Mouse (Mus musculus) bone marrow, adult 2 months (tissue): ENCODE data around the gene Srcin1. TPM values are rescaled to one million over a fixed set of nuclear protein-coding genes. Genes with fewer than 3 reads are reported as not detected.

Experiments used
- H3K27ac ChIP-seq: fragments of 200-500 bp; 2 replicates; pipeline ENCODE4 v1.5.1; 2012; ENCODE audit warnings: low read depth, mild to moderate bottlenecking, control low read depth, inconsistent platforms, low read length; ENCODE audit not compliant: control insufficient read depth, poor library complexity, insufficient read depth
- H3K4me1 ChIP-seq: fragments of 200-500 bp; 2 replicates; pipeline ENCODE4 v1.6.1; 2011; ENCODE audit warnings: low read length; ENCODE audit not compliant: control insufficient read depth, insufficient read depth
- H3K4me3 ChIP-seq: fragments of 200-500 bp; replicated peaks from 2 replicates; pipeline ENCODE3; 2011; ENCODE audit warnings: mild to moderate bottlenecking, low read depth, low read length, control low read depth; ENCODE audit not compliant: control insufficient read depth
- CTCF ChIP-seq: fragments of 200-500 bp; IDR thresholded peaks from 2 replicates; pipeline ENCODE4 v1.5.1; 2011; ENCODE audit warnings: low read length, control low read depth; ENCODE audit not compliant: control insufficient read depth, insufficient read depth
- POLR2A ChIP-seq: fragments of 200-500 bp; IDR thresholded peaks from 2 replicates; pipeline ENCODE4 v1.6.1; 2011; ENCODE audit warnings: low read depth, mild to moderate bottlenecking, control low read depth, low read length, borderline replicate concordance; ENCODE audit not compliant: control insufficient read depth
- WGBS: fragments of 180-500 bp; shearing (Covaris S2); methylation state at CpG from one replicate; pipeline ENCODE4 v1.1.7; 2018; 5-methylcytosine and 5-hydroxymethylcytosine counted together
- polyA plus RNA-seq: library from polyadenylated mRNA; stranded (reverse); fragments of >200 nt; gene quantifications from 2 replicates; pipeline ENCODE4 v1.2.4, GENCODE M21; 2011; ENCODE audit warnings: low replicate concordance; ENCODE audit not compliant: missing spikeins, insufficient read depth, insufficient read length

The Srcin1 gene
- polyA plus RNA-seq, 1 experiment: 0.57 TPM

DNA sequence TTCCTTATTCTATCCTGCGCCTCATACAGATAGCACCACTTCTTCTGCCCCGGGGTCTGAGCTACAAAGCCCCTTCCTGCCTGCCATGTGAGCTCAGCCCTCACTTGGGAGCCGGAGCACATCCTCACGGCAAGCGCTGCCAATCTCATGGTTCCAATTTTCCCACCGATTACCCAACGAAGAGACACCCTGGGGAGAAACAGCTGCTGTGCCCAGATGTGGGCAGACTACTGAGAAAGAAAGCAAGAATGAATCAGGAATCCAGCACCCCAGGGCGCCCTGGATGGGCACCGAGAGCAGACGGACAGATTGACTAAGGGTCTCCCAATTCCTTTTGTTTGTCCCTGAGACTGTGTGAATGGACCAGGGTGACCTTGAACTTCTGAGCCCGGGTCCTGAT lies 8.5 kb downstream of the Srcin1 start:
- H3K27ac ChIP-seq: no peak overlapping the region
- TF ChIP-seq CTCF: no peak
- TF ChIP-seq POLR2A: no peak
- WGBS: 19% methylated on average over 11 of the region's 11 CpGs
- no peak overlapping the region for H3K4me3 ChIP-seq
- no peaks in the 10 kb centered on the region for H3K4me1 ChIP-seq

DNA sequence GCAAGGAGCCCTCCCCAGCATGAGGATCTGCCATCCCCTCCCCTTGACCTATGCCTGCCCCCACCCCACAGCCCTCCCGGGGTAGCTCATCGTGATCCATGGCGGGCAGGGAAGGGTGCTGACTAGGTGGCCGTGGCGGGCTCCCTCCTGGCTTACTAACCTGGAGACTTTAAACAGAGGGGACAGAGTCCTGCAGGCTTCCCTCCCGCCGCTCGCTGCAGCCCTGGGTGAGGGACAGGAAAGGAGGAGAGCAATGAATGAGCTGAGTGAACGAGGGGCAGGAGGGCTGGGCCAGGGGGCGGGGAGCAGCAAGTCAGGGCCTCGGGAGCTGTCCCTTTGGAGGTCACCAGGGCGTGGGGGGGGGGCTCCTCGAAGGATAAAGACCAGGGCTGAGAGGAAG lies 9.4 kb downstream of the Srcin1 start:
- no peaks in the 10 kb centered on the region for H3K4me1 ChIP-seq
- H3K4me3 ChIP-seq: no peak overlapping the region
- 5% methylated on average over 13 of the region's 13 CpGs for WGBS
- TF ChIP-seq CTCF: no peak
- TF ChIP-seq POLR2A: no peak
- H3K27ac ChIP-seq: no peak overlapping the region

DNA sequence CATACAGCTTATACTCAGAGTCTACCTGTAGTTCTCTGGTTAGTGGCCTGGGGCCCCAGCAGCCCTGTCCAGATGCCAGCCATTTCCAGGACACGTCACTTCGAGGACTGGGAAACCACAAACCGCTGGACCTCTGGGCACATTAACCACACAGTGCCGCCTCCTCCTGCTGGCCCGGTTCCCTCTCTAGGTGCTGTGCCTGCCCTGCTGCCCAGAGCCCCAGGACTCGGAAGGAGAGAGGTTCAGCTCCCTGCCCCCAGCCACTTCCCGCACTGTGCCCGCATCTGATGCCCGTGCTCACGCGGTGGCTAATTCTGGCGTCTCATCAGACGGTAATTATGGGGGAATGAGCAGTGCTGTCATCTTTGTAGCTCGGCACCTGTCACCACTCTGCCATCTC lies 12.3 kb downstream of the Srcin1 start:
- no peak for TF ChIP-seq CTCF
- TF ChIP-seq POLR2A: no peak
- H3K4me3 ChIP-seq: no peak overlapping the region
- 2% methylated on average over 14 of the region's 14 CpGs for WGBS
- no peaks in the 10 kb centered on the region for H3K4me1 ChIP-seq
- H3K27ac ChIP-seq: no peak overlapping the region

DNA sequence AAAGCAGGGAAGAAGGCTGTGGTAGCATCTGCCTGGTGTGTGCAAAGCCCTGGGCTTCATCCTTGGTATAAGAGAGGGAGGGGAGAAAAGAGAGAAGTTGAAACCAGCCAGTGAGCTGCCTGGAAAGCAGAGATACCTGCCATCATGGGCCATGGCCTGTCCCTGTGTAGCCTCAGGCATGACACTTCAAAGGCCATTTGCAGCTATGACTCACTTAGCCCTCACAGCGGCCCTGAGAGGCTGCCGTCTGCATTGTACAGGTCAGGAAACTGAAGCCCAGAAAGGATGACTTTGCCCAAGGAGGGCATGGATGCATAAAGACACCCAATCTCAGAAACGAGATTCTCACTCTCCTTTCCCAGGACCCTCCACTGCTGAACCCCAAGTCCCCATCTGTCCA lies 13.4 kb downstream of the Srcin1 start:
- no peak overlapping the region for H3K4me3 ChIP-seq
- WGBS: 65% methylated on average over 3 of the region's 3 CpGs
- TF ChIP-seq POLR2A (no peak), CTCF (no peak)
- H3K4me1 ChIP-seq: no peaks in the 10 kb centered on the region
- no peak overlapping the region for H3K27ac ChIP-seq

DNA sequence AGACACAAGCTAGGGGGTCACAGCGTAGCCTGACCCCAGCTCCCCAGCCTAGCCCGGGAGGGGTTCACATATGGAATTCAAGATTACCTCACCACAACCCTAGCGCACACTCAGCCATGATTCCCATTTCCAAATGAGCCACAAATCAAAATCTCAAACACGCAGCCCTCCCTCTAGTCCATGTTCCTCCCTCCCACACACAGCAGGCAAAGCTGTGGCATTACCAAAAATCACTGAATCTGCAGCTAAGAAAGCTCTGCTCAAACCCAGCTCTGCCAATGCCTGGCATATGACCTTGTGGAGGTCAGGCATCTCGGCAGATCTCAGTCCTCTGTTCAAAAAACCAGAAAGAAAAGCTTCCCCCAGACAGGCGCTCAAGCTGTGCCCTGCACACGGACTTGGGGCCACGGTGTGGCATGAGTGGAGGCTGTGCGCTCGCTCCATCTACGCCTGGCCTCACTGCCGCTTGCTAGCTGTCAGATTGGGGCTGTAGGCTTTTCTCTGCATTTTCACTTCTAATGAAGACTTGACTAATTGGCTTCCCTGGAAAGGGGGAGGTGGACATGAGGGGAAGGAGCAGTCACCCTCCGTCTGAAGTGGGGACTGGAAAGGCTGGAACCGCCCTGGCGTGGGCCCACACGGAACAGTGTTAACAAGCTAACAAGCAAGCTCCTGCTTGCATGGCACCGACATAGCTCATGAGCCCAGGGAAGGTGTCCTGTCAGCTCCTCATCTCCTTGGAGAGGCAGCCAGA lies 15.6 kb downstream of the Srcin1 start:
- Histone ChIP-seq H3K4me3 (no peak overlapping the region), H3K4me1 (no peaks in the 10 kb centered on the region), H3K27ac (no peak overlapping the region)
- 70% methylated on average over 17 of the region's 17 CpGs for WGBS
- TF ChIP-seq CTCF (no peak), POLR2A (no peak)

DNA sequence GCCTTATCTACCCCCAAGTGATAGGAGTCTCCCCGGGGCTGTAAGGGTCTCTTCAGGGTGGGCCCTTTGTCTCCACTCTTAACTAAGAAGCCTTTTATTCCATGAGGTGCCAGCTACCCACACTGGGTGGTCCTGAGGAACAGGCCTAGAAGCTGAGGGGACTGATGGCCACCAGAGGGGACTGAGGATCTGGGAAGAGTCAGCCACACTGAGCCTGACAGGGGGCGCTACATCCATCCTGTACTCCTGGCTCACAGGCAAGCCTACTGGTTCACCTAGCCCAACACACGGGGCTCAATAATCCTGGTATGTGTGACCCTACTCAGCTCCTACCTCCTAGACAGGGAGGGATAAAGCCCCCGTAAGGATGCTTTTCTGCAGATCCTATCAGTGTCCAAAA lies 16.4 kb downstream of the Srcin1 start:
- Histone ChIP-seq H3K4me3 (no peak overlapping the region), H3K27ac (no peak overlapping the region), H3K4me1 (no peaks in the 10 kb centered on the region; the same call in 1 of the 2 replicates)
- 65% methylated on average over 4 of the region's 4 CpGs for WGBS
- TF ChIP-seq CTCF (peak; percentile 11; the same call in 1 of the 2 replicates), POLR2A (no peak)

DNA sequence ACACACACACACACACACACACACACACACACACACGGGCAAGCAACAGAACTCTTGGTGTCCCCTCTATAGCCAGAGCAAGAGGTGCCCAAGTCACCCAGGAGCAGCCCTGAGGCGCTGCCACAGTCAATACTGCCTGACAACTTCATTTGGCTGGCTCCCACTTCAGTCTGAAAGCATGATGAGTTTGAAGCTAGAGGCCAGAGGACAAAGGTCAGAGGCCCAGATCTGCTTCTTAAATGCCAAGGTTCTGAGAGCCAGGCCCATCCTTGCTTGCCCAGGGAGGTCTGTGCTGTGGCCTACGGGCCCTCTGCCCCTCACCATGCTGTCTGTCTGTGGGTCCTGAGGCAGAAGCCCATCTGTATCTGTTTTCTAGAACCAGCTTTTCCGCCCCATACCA lies 18.1 kb downstream of the Srcin1 start:
- no peak overlapping the region for H3K27ac ChIP-seq
- H3K4me3 ChIP-seq: no peak overlapping the region
- no peaks in the 10 kb centered on the region; the same call in 1 of the 2 replicates for H3K4me1 ChIP-seq
- TF ChIP-seq CTCF (no peak), POLR2A (no peak)
- WGBS: 78% methylated on average over 4 of the region's 4 CpGs

DNA sequence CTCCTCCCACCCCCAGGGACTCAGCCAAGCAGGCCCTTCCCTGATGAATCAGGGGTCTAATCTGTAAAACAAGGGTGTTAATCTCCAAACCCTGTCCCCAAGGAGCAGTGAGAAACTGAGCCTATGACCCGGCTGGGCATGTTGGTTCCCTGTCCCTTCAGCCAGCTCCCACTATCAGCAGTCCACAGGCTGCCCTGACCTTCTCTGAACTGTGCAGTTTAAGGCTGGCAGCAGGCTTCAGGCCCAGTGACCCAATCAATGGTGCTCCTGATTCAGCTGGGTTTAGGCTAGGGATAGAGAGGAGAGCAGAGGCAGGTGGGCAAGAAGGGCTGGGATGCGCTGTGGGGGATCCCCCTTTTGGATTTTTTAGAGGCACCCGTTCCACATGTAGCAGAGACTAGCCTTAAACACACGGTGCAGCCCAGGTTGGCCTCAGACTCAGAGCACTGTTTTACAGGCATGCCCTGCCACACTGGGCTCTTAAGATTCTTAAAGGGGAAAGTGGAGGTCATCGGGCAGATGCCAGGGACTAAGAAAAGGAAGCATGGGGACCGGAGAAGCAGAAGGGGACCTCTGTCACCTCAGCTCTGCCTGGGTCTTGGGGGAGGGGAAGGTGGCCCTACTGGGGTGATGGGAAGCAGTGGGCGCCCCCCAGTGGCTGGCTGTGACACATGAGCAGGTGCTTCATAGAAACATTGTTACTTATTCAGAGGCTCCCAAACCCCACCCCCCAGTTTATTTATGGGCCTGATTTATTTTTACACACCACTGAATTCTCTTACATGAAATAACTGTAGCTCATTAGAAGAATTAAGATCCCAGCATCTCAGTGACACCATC lies 19.2 kb downstream of the Srcin1 start:
- H3K4me3 ChIP-seq: no peak overlapping the region
- no peak for TF ChIP-seq POLR2A
- TF ChIP-seq CTCF: peak; percentile 65
- H3K27ac ChIP-seq: no peak overlapping the region
- WGBS: 31% methylated on average over 7 of the region's 7 CpGs
- no peaks in the 10 kb centered on the region; the same call in 1 of the 2 replicates for H3K4me1 ChIP-seq
